8 mouse cellular contexts compared by ENCODE assay signal in the genomic region with DNA sequence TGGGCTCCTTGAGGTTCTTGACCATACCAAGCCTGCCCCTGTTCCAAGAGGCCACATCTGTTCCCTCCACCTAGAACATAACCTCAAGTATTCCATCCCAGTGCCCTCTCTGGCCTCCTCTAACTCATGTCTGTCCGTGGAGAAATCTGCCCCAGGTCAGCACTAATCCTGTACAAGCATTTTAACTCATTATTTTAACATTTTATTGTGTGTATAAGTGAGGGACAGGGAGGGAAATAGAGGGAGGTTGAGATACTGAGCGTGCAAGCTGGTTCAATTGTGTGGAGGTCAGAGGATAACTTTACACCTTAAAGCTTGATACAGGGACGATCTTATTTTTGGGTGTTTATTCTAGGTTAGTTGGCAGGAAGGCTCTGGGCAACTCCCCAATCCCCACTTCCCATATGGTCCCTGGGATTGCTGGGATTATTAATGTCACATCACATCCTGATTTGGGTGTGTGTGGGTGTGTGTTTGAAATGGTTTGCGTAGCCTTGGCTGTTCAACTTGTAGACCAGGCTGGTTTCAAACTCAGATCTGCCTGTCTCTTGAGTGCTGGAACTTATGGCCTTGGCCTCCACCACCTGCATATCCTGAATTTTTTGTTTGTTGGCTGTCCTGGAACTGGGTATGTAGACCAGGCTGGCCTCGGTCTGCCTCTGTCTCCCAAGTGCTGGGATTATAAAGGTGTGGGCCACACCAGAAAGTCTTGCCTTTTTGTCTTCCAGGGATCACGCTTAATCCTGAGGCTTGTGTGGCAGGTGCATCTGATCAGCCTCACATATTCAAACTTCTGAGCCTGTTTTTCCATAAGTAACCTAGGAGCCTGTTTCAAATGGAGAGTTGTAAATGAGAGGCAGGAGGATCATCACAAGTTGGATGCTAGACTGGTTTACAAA. TPM values are rescaled to one million over a fixed set of nuclear protein-coding genes. Genes with fewer than 3 reads are reported as not detected.
DNase-seq lines count a peak whose midpoint lies in the region; ATAC-seq and TF ChIP-seq lines count a peak whose summit lies in the region.

No protein-coding gene starts in this region.

- no peak overlapping the region for H3K27ac ChIP-seq in heart, embryonic 10.5 days
- 0 out of 2 replicates have a peak overlapping the region, but pooled peaks have one; percentile 9 for H3K27ac ChIP-seq in lung, postnatal 0 days (ENCODE audit: low read length)
- H3K27ac ChIP-seq in intestine, embryonic 14.5 days (ENCODE audit: low read depth) = peak overlapping the region; percentile 43; the same call in 1 of the 2 replicates
- H3K27ac ChIP-seq in neural tube, embryonic 12.5 days = no peak overlapping the region

- TF ChIP-seq CTCF in lung, postnatal 0 days (IDR thresholded peaks at IDR 0.05) = 0 out of 2 replicates have a peak, but pooled peaks have one; percentile 1
- TF ChIP-seq CTCF in lung, adult 2 months (IDR thresholded peaks at IDR 0.05; ENCODE audit: insufficient read depth, low read length) = no peak

- 59% methylated on average over 6 of the region's 6 CpGs for WGBS in heart, embryonic 10.5 days
- 48% methylated on average over 6 of the region's 6 CpGs for WGBS in lung, postnatal 0 days
- 37% methylated on average over 6 of the region's 6 CpGs for WGBS in lung, adult 2 months
- 53% methylated on average over 6 of the region's 6 CpGs for WGBS in intestine, embryonic 14.5 days
- WGBS in neural tube, embryonic 12.5 days = 63% methylated on average over 6 of the region's 6 CpGs

- peak; percentile 57 for DNase-seq in heart, embryonic 10.5 days (ENCODE audit: low spot score)
- DNase-seq in heart, adult 8-10 months (ENCODE audit: low spot score) = no peak
- DNase-seq in lung, postnatal 0 days (ENCODE audit: low spot score) = no peak
- DNase-seq in lung, adult 2 months = no peak
- DNase-seq in intestine, embryonic 14.5 days (ENCODE audit: low spot score) = no peak
- DNase-seq in urinary bladder, adult 2 months (ENCODE audit: low spot score) = no peak

- peaks cover 9% of the 10 kb centered on the region; the same call in 1 of the 2 replicates for H3K4me1 ChIP-seq in heart, embryonic 10.5 days
- 0 out of 2 replicates have a peak, but pooled peaks cover 9% of the 10 kb centered on the region for H3K4me1 ChIP-seq in lung, postnatal 0 days (ENCODE audit: insufficient read depth, low read depth, low read length)
- peaks cover 6% of the 10 kb centered on the region for H3K4me1 ChIP-seq in lung, adult 2 months (ENCODE audit: control insufficient read depth, insufficient read depth, low read length)
- 0 out of 2 replicates have a peak, but pooled peaks cover 7% of the 10 kb centered on the region for H3K4me1 ChIP-seq in intestine, embryonic 14.5 days (replicated peaks; ENCODE audit: control insufficient read depth, insufficient read depth, low read length)
- peaks cover 3% of the 10 kb centered on the region; the same call in 1 of the 2 replicates for H3K4me1 ChIP-seq in neural tube, embryonic 12.5 days

- peak overlapping the region; percentile 44; the same call in 1 of the 2 replicates for H3K4me2 ChIP-seq in lung, postnatal 0 days (replicated peaks; ENCODE audit: low read depth, low read length)
- H3K4me2 ChIP-seq in intestine, embryonic 14.5 days (ENCODE audit: low read length) = peak overlapping the region; percentile 45
- H3K4me2 ChIP-seq in neural tube, embryonic 12.5 days (replicated peaks) = peak overlapping the region; percentile 47; the same call in 1 of the 2 replicates

- H3K9ac ChIP-seq in lung, postnatal 0 days (replicated peaks; ENCODE audit: low read depth) = peak overlapping the region; percentile 6; the same call in 1 of the 2 replicates
- no peak overlapping the region for H3K9ac ChIP-seq in intestine, embryonic 14.5 days (ENCODE audit: low read length)
- H3K9ac ChIP-seq in neural tube, embryonic 12.5 days = no peak overlapping the region

- peaks cover 17% of the 10 kb centered on the region; the same call in 1 of the 2 replicates for H3K27me3 ChIP-seq in heart, embryonic 10.5 days (ENCODE audit: insufficient read depth, poor library complexity, severe bottlenecking)
- H3K27me3 ChIP-seq in lung, postnatal 0 days (replicated peaks; ENCODE audit: insufficient read depth, low read length) = no peaks in the 10 kb centered on the region
- H3K27me3 ChIP-seq in intestine, embryonic 14.5 days (replicated peaks; ENCODE audit: control insufficient read depth, insufficient read depth, low read length) = no peaks in the 10 kb centered on the region
- H3K27me3 ChIP-seq in neural tube, embryonic 12.5 days (replicated peaks) = no peaks in the 10 kb centered on the region

- H3K9me3 ChIP-seq in heart, embryonic 10.5 days = no peaks in the 10 kb centered on the region
- H3K9me3 ChIP-seq in lung, postnatal 0 days (ENCODE audit: low read length) = no peaks in the 10 kb centered on the region
- H3K9me3 ChIP-seq in intestine, embryonic 14.5 days (ENCODE audit: control insufficient read depth, low read length) = no peaks in the 10 kb centered on the region
- H3K9me3 ChIP-seq in neural tube, embryonic 12.5 days = no peaks in the 10 kb centered on the region

- peaks cover 43% of the 10 kb centered on the region for H3K36me3 ChIP-seq in heart, embryonic 10.5 days
- H3K36me3 ChIP-seq in lung, postnatal 0 days (ENCODE audit: insufficient read depth, low read length) = peaks cover 13% of the 10 kb centered on the region; the same call in 1 of the 2 replicates
- peaks cover 43% of the 10 kb centered on the region for H3K36me3 ChIP-seq in intestine, embryonic 14.5 days (ENCODE audit: control insufficient read depth, insufficient read depth, low read length)
- peaks cover 31% of the 10 kb centered on the region for H3K36me3 ChIP-seq in neural tube, embryonic 12.5 days

- 0 out of 2 replicates have a peak, but pooled peaks have one; percentile 10 for TF ChIP-seq EP300 in lung, postnatal 0 days (IDR thresholded peaks at IDR 0.05)

- H3K4me3 ChIP-seq in heart, embryonic 10.5 days = peak overlapping the region; percentile 40; the same call in 1 of the 2 replicates
- H3K4me3 ChIP-seq in lung, postnatal 0 days (ENCODE audit: low read depth, low read length) = no peak overlapping the region
- no peak overlapping the region for H3K4me3 ChIP-seq in lung, adult 2 months (replicated peaks; ENCODE audit: extremely low read depth, low read depth, low read length)
- H3K4me3 ChIP-seq in intestine, embryonic 14.5 days (ENCODE audit: low read depth, low read length) = no peak overlapping the region
- H3K4me3 ChIP-seq in neural tube, embryonic 12.5 days = no peak overlapping the region

- TF ChIP-seq POLR2A in lung, adult 2 months (IDR thresholded peaks at IDR 0.05; ENCODE audit: borderline replicate concordance, extremely low read depth, low read depth, low read length) = no peak

- no peak for ATAC-seq in lung, postnatal 0 days
- 0 out of 2 replicates have a peak, but pooled peaks have one; percentile 17 for ATAC-seq in intestine, embryonic 14.5 days (replicated peaks; ENCODE audit: low FRiP score, low TSS enrichment, low read depth)
- ATAC-seq in neural tube, embryonic 12.5 days (ENCODE audit: low FRiP score, low read depth) = no peak
- ATAC-seq in megakaryocyte, adult 5-6 weeks (ENCODE audit: poor library complexity, severe bottlenecking) = no peak

RNA-seq across cellular contexts. Expression of gene Doc2b, which starts 27.5 kb away (rescaled TPM):
- polyA plus RNA-seq in heart, embryonic 10.5 days (2016; fragmentation: Nextera tagmentation; extraction: Ambion mirVana) = 0.04 and 0.18 TPM in 2 replicates
- under 1 TPM; 0.23 to 1.00 (median 0.64) TPM for total RNA-seq in heart, adult 8-10 months (2022)
- 0.06 and 0.10 TPM in 2 replicates for polyA plus RNA-seq in lung, postnatal 0 days (2015; fragmentation: Nextera tagmentation; extraction: Ambion mirVana)
- polyA plus RNA-seq in lung, adult 2 months (2012; rRNA removed) = 0.22 and 0.33 TPM in 2 replicates
- polyA plus RNA-seq in intestine, embryonic 14.5 days (2014; fragmentation: Nextera tagmentation; extraction: Ambion mirVana) = 2.2 and 2.6 TPM in 2 replicates
- polyA plus RNA-seq in neural tube, embryonic 12.5 days (2016; fragmentation: Nextera tagmentation; extraction: Ambion mirVana) = 0.59 and 0.82 TPM in 2 replicates
- polyA plus RNA-seq in urinary bladder, adult 2 months (2012; rRNA removed) = 0.59 and 0.99 TPM in 2 replicates
- not detected in 2 replicates for total RNA-seq in megakaryocyte, adult 5-6 weeks (2015)
- total RNA-seq in megakaryocyte, adult 5-6 weeks (2017) = not detected in 2 replicates

RNA-seq across cellular contexts. Expression of gene Ywhae, which starts 35.7 kb away (rescaled TPM):
- polyA plus RNA-seq in heart, embryonic 10.5 days (2016; fragmentation: Nextera tagmentation; extraction: Ambion mirVana) = 870 and 941 TPM in 2 replicates
- total RNA-seq in heart, adult 8-10 months (2022) = 100 to 1,000 TPM; 471 to 532 (median 523) TPM
- 453 and 499 TPM in 2 replicates for polyA plus RNA-seq in lung, postnatal 0 days (2015; fragmentation: Nextera tagmentation; extraction: Ambion mirVana)
- 110 and 177 TPM in 2 replicates for polyA plus RNA-seq in lung, adult 2 months (2012; rRNA removed)
- 888 and 941 TPM in 2 replicates for polyA plus RNA-seq in intestine, embryonic 14.5 days (2014; fragmentation: Nextera tagmentation; extraction: Ambion mirVana)
- polyA plus RNA-seq in neural tube, embryonic 12.5 days (2016; fragmentation: Nextera tagmentation; extraction: Ambion mirVana) = 1,355 and 1,381 TPM in 2 replicates
- 334 and 359 TPM in 2 replicates for polyA plus RNA-seq in urinary bladder, adult 2 months (2012; rRNA removed)
- total RNA-seq in megakaryocyte, adult 5-6 weeks (2015) = 494 and 497 TPM in 2 replicates
- total RNA-seq in megakaryocyte, adult 5-6 weeks (2017) = 231 and 282 TPM in 2 replicates

Comparison
In these comparisons a context has a peak if more than half of its experiments do, and no peak if none do; other contexts are left out.
1. H3K27ac ChIP-seq: peak in lung, postnatal 0 days (single experiment) and intestine, embryonic 14.5 days (single experiment); none in heart, embryonic 10.5 days (single experiment) and neural tube, embryonic 12.5 days (single experiment).
2. Peak in every context shown above with its lines, with median percentiles within 50 percentile points of each other: H3K4me2 ChIP-seq.